Comparison of ENCODE assay signal across 9 mouse cellular contexts in genomic region chr4:105107943-105108640, GRCm38 (mm10). TPM values are rescaled to one million over a fixed set of nuclear protein-coding genes. Genes with fewer than 3 reads are reported as not detected.
A peak's percentile ranks its signal among the peaks of the same experiment; 100 is the strongest.
DNase-seq lines count a peak whose midpoint lies in the region; ATAC-seq lines count a peak whose summit lies in the region.
"Had no signal": no experiment of that assay in that cellular context is flagged by ENCODE, and none has a peak within 500 bp of the region (broad histone marks: within the 10 kb centered on the region; RNA-seq: fewer than 3 reads in every experiment).

No protein-coding gene starts in this region.

- no peak overlapping the region for H3K27ac ChIP-seq in forebrain, embryonic 15.5 days (replicated peaks)
- H3K27ac ChIP-seq in forebrain, embryonic 12.5 days, result no peak overlapping the region
- H3K27ac ChIP-seq in kidney, embryonic 15.5 days, result peak overlapping the region; percentile 37; the same call in 1 of the 2 replicates
- peak overlapping the region; percentile 98 for H3K27ac ChIP-seq in heart, embryonic 16.5 days (ENCODE audit: low read length)
- no peak overlapping the region for H3K27ac ChIP-seq in neural tube, embryonic 13.5 days (replicated peaks)
- H3K27ac ChIP-seq: lung, embryonic 15.5 days had no signal

- H3K27me3 ChIP-seq in forebrain, embryonic 15.5 days, result no peaks in the 10 kb centered on the region
- H3K27me3 ChIP-seq in forebrain, embryonic 12.5 days, result peaks cover 12% of the 10 kb centered on the region; the same call in 1 of the 2 replicates
- peaks cover 22% of the 10 kb centered on the region for H3K27me3 ChIP-seq in kidney, embryonic 15.5 days
- no peaks in the 10 kb centered on the region for H3K27me3 ChIP-seq in heart, embryonic 16.5 days (ENCODE audit: control insufficient read depth, insufficient read depth, low read length)
- no peaks in the 10 kb centered on the region for H3K27me3 ChIP-seq in neural tube, embryonic 13.5 days

- H3K4me3 ChIP-seq in forebrain, embryonic 15.5 days, result peak overlapping the region; percentile 70; the same call in 1 of the 2 replicates
- no peak overlapping the region for H3K4me3 ChIP-seq in forebrain, embryonic 12.5 days (replicated peaks)
- H3K4me3 ChIP-seq in kidney, embryonic 15.5 days (replicated peaks), result peak overlapping the region; percentile 76
- peak overlapping the region; percentile 85 for H3K4me3 ChIP-seq in heart, embryonic 16.5 days (ENCODE audit: low read length)
- peak overlapping the region; percentile 78; the same call in 1 of the 2 replicates for H3K4me3 ChIP-seq in neural tube, embryonic 13.5 days

- ATAC-seq in forebrain, embryonic 15.5 days (replicated peaks), result no peak
- ATAC-seq in forebrain, embryonic 12.5 days (ENCODE audit: low FRiP score), result no peak
- ATAC-seq in kidney, embryonic 15.5 days (replicated peaks; ENCODE audit: low FRiP score), result no peak
- no peak for ATAC-seq in heart, embryonic 16.5 days (replicated peaks; ENCODE audit: extremely low read depth, insufficient read depth, low FRiP score)
- ATAC-seq in neural tube, embryonic 13.5 days (ENCODE audit: low read depth), result no peak

- H3K36me3 ChIP-seq in forebrain, embryonic 15.5 days, result no peaks in the 10 kb centered on the region
- H3K36me3 ChIP-seq in forebrain, embryonic 12.5 days (replicated peaks), result no peaks in the 10 kb centered on the region
- no peaks in the 10 kb centered on the region for H3K36me3 ChIP-seq in kidney, embryonic 15.5 days
- no peaks in the 10 kb centered on the region for H3K36me3 ChIP-seq in heart, embryonic 16.5 days (ENCODE audit: control insufficient read depth, insufficient read depth)
- no peaks in the 10 kb centered on the region for H3K36me3 ChIP-seq in neural tube, embryonic 13.5 days
- H3K36me3 ChIP-seq: lung, embryonic 15.5 days had no signal

- H3K9me3 ChIP-seq in forebrain, embryonic 15.5 days, result no peaks in the 10 kb centered on the region
- no peaks in the 10 kb centered on the region for H3K9me3 ChIP-seq in forebrain, embryonic 12.5 days
- H3K9me3 ChIP-seq in kidney, embryonic 15.5 days (replicated peaks), result no peaks in the 10 kb centered on the region
- no peaks in the 10 kb centered on the region for H3K9me3 ChIP-seq in heart, embryonic 16.5 days (replicated peaks; ENCODE audit: control insufficient read depth, low read length)
- H3K9me3 ChIP-seq in neural tube, embryonic 13.5 days, result no peaks in the 10 kb centered on the region
- H3K9me3 ChIP-seq: lung, embryonic 15.5 days had no signal

- WGBS in forebrain, embryonic 15.5 days, result 49% methylated on average over 12 of the region's 12 CpGs
- 49% methylated on average over 12 of the region's 12 CpGs for WGBS in forebrain, embryonic 12.5 days
- 69% methylated on average over 12 of the region's 12 CpGs for WGBS in kidney, embryonic 15.5 days
- 40% methylated on average over 12 of the region's 12 CpGs for WGBS in heart, embryonic 16.5 days
- WGBS in neural tube, embryonic 13.5 days, result 62% methylated on average over 12 of the region's 12 CpGs

- no peak for DNase-seq in kidney, postnatal 36 days
- DNase-seq in right cerebral cortex, postnatal 25 days, result no peak
- DNase-seq in thymus, postnatal 36 days, result no peak

- H3K4me2 ChIP-seq in forebrain, embryonic 15.5 days (replicated peaks), result peak overlapping the region; percentile 87
- no peak overlapping the region for H3K4me2 ChIP-seq in forebrain, embryonic 12.5 days
- peak overlapping the region; percentile 98 for H3K4me2 ChIP-seq in kidney, embryonic 15.5 days
- peak overlapping the region; percentile 94 for H3K4me2 ChIP-seq in heart, embryonic 16.5 days (ENCODE audit: low read depth, low read length)
- peak overlapping the region; percentile 83 for H3K4me2 ChIP-seq in neural tube, embryonic 13.5 days

- H3K9ac ChIP-seq in forebrain, embryonic 15.5 days (replicated peaks), result no peak overlapping the region
- H3K9ac ChIP-seq in forebrain, embryonic 12.5 days, result no peak overlapping the region
- H3K9ac ChIP-seq in kidney, embryonic 15.5 days, result no peak overlapping the region
- H3K9ac ChIP-seq in heart, embryonic 16.5 days (ENCODE audit: low read length), result peak overlapping the region; percentile 97
- H3K9ac ChIP-seq in neural tube, embryonic 13.5 days, result no peak overlapping the region
- H3K9ac ChIP-seq: lung, embryonic 15.5 days had no signal

- H3K4me1 ChIP-seq in forebrain, embryonic 15.5 days, result peaks cover 26% of the 10 kb centered on the region
- H3K4me1 ChIP-seq in forebrain, embryonic 12.5 days, result peaks cover 14% of the 10 kb centered on the region
- peaks cover 15% of the 10 kb centered on the region for H3K4me1 ChIP-seq in kidney, embryonic 15.5 days
- peaks cover 13% of the 10 kb centered on the region; the same call in 1 of the 2 replicates for H3K4me1 ChIP-seq in heart, embryonic 16.5 days (ENCODE audit: control insufficient read depth, insufficient read depth, low read length)
- peaks cover 30% of the 10 kb centered on the region for H3K4me1 ChIP-seq in neural tube, embryonic 13.5 days (replicated peaks)

RNA-seq across cellular contexts. Expression of gene Prkaa2, which starts 1.6 kb away (rescaled TPM):
- 11.2 and 11.5 TPM in 2 replicates for polyA plus RNA-seq in forebrain, embryonic 15.5 days (2015; fragmentation: Nextera tagmentation; extraction: Ambion mirVana)
- polyA plus RNA-seq in forebrain, embryonic 12.5 days (2016; fragmentation: Nextera tagmentation; extraction: Ambion mirVana), result 5.5 and 6.3 TPM in 2 replicates
- 6.1 and 6.2 TPM in 2 replicates for polyA plus RNA-seq in kidney, embryonic 15.5 days (2015; fragmentation: Nextera tagmentation; extraction: Ambion mirVana)
- 45.3 and 49.7 TPM in 2 replicates for polyA plus RNA-seq in heart, embryonic 16.5 days (2015; fragmentation: Nextera tagmentation; extraction: Ambion mirVana)
- polyA plus RNA-seq in neural tube, embryonic 13.5 days (2015; fragmentation: Nextera tagmentation; extraction: Ambion mirVana), result 9.2 and 9.4 TPM in 2 replicates

RNA-seq across cellular contexts. Expression of gene Plpp3, which starts 49.1 kb away (rescaled TPM):
- polyA plus RNA-seq in forebrain, embryonic 15.5 days (2015; fragmentation: Nextera tagmentation; extraction: Ambion mirVana), result 74.4 and 75.6 TPM in 2 replicates
- 84.9 and 90.4 TPM in 2 replicates for polyA plus RNA-seq in forebrain, embryonic 12.5 days (2016; fragmentation: Nextera tagmentation; extraction: Ambion mirVana)
- polyA plus RNA-seq in kidney, embryonic 15.5 days (2015; fragmentation: Nextera tagmentation; extraction: Ambion mirVana), result 58.2 and 65.5 TPM in 2 replicates
- polyA plus RNA-seq in heart, embryonic 16.5 days (2015; fragmentation: Nextera tagmentation; extraction: Ambion mirVana), result 37.0 and 40.8 TPM in 2 replicates
- polyA plus RNA-seq in neural tube, embryonic 13.5 days (2015; fragmentation: Nextera tagmentation; extraction: Ambion mirVana), result 70.9 and 78.5 TPM in 2 replicates

Comparison
In these comparisons a context has a peak if more than half of its experiments do, and no peak if none do; other contexts are left out.
1. H3K27ac ChIP-seq: peak in kidney, embryonic 15.5 days (single experiment) and heart, embryonic 16.5 days (single experiment); none in forebrain, embryonic 15.5 days (single experiment), forebrain, embryonic 12.5 days (single experiment) and neural tube, embryonic 13.5 days (single experiment).